Mouse (Mus musculus) lung, adult 18-20 months (tissue): Measurements from ENCODE around the gene Ppp1r9a.

Source experiments
- DNase-seq, 2 experiments: peaks; one replicate each; pipeline ENCODE4 v3.0.0; 2022; ENCODE audit warnings: mixed read lengths in 2 of 2

Gene Ppp1r9a

GRCm38 (mm10) chr6:5110715-5111048 is 208.0 kb downstream of the Ppp1r9a start:
- no peak for DNase-seq

GRCm38 (mm10) chr6:5113103-5113502 is 210.4 kb downstream of the Ppp1r9a start:
- no peak for DNase-seq

DNA sequence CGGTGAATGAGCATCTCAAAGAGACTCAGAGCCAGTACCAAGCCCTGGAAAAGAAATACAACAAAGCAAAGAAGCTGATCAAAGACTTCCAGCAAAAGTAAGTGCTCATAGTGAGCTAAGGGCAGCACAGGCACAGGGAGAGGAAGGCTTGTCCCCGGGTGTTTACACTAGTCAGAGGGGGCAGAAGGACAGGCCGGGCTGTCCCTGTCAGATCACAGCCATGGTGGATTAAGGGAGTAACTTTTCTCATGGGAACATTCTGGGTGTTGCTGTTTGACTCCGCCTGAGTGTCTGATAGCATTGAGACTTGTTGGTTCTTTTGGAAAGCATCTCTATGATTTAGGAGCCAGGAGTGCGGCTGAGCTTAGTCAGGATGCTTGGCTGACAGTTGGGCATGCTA is 211.0 kb downstream of the Ppp1r9a start:
- DNase-seq = no peak

- DNase-seq = peak in 1 of 2 experiments; percentile 44
Observed at GRCm38 (mm10) chr6:5114857-5115256, 212.1 kb downstream of the Ppp1r9a start.

GRCm38 (mm10) chr6:5119181-5119910 is 216.6 kb downstream of the Ppp1r9a start:
- DNase-seq = no peak

GRCm38 (mm10) chr6:5120229-5120628 is 217.5 kb downstream of the Ppp1r9a start:
- no peak for DNase-seq

DNA sequence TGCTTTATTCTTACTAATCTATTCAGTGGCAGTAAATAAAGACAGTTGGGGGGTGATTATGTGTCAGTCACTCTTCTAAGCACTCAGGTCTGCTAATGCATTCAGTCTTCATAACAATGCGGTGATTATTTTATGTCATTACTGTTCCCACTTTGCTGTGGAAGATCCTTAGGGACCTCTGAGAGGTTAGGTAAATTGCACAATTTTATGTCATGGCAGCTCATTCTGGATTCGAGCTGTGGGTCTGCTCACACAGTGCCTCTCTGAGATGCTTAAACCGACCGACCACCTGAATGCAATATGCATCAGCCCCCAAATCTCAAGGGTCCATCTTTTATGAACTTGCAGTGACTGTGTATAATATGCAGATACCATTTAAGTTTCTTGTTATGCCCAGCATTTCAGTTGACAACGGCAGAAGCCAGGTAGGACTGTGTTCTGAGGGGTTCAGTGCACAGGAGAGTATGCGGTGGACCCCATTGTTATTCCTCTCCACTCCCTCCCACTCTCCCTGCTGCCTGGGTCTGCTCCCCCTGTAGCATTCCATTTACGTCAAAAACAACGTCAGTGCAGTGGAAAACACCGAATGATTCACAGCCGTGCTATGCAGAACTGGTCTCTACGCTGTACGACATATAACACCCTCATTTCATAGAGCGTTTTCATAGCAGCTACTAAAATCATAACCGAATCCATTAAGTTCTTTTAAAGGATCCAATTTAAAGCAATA is 226.8 kb downstream of the Ppp1r9a start:
- DNase-seq = no peak

DNA sequence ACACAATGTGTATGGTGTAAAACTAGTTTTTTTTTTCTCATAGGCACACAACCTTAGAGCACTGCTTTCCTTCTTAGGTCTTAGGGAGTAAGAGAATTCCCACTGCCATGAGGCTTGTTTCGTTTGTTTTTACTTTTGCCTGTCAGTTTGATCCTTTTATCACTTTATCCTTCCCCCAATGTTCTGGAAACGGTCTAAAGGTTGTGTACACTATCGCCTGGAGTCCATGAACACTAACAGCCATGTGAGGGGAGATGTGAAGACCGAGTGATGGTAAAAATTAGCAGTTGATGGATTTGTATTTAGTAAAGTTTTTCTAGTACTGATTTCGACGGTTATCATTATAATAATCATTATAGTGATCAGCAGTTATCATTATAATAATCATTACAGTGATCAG is 232.3 kb downstream of the Ppp1r9a start:
- no peak for DNase-seq

DNA sequence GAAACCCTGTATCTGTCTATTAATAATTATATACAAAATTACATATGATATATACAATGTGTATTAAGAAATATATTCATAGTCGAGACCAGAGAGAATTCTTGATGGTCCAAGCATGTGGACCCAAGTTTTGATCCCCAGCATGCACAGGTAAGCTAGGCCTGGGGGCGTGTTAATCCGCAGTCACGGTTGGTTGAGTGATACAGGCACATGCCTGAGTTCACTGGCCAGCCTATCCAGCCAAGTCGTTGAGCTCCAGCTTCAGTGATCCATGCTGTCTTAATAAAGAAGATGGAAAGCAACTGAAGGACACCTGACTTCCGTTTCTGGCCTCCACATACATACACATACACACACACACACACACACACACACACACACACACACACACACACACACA is 233.3 kb downstream of the Ppp1r9a start:
- no peak for DNase-seq

GRCm38 (mm10) chr6:5138875-5139631 is 236.3 kb downstream of the Ppp1r9a start:
- DNase-seq = no peak

- no peak for DNase-seq
Observed at GRCm38 (mm10) chr6:5139666-5140065, 236.9 kb downstream of the Ppp1r9a start.

- DNase-seq = no peak
Observed at GRCm38 (mm10) chr6:5147488-5148142, 244.9 kb downstream of the Ppp1r9a start.

- no peak for DNase-seq
Observed at GRCm38 (mm10) chr6:5149941-5150340, 247.2 kb downstream of the Ppp1r9a start.

GRCm38 (mm10) chr6:5151171-5151570 is 248.5 kb downstream of the Ppp1r9a start:
- no peak for DNase-seq

- DNase-seq = no peak
Observed at GRCm38 (mm10) chr6:5152185-5152584, 249.5 kb downstream of the Ppp1r9a start.

DNA sequence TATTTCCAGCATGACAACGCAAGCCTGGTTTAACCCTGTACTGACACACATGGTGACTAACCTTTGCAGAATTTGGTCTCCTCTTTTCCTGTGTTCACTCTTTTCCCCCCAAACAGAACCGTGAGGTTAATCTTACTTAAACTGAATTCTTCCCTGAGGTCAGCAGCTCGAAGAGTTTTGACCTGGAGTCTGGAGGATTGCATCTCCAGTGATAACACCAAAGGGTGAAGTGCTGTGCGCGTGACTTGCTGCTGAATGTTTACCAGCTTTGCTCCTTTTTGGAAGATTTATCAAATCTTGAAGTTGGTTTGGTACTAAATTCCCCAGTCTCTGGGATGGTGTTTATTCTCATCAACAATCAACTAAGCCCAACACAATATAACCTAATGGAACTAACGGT is 252.1 kb downstream of the Ppp1r9a start:
- DNase-seq = no peak

DNA sequence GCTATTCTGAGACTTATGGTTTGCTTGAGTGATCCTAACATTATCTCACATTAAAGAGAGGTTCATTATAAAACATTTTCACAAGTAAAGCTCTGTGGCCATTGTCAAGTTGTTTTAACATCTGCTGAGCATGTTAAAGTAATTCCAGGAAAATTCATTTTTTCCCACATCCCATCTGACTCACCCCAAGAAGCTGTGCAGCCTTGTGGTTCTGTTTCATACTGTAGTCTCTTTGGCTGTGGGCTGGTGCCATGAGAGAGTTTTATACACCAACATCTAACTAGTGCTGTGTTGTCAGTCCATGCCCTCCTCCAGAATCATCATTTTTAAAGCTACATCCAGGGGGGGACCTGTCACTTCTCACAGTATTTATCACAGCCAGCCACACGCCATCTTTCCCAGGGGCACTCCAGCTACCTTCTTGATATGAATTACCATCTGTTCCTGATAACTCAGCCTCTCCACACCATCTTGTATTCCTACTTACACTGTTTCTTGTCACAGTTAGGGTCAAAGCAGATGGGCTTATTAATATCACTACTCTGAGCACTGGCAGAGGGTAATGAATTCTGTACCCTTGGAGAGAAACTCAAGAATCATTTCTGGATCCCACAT is 252.7 kb downstream of the Ppp1r9a start:
- no peak for DNase-seq

DNA sequence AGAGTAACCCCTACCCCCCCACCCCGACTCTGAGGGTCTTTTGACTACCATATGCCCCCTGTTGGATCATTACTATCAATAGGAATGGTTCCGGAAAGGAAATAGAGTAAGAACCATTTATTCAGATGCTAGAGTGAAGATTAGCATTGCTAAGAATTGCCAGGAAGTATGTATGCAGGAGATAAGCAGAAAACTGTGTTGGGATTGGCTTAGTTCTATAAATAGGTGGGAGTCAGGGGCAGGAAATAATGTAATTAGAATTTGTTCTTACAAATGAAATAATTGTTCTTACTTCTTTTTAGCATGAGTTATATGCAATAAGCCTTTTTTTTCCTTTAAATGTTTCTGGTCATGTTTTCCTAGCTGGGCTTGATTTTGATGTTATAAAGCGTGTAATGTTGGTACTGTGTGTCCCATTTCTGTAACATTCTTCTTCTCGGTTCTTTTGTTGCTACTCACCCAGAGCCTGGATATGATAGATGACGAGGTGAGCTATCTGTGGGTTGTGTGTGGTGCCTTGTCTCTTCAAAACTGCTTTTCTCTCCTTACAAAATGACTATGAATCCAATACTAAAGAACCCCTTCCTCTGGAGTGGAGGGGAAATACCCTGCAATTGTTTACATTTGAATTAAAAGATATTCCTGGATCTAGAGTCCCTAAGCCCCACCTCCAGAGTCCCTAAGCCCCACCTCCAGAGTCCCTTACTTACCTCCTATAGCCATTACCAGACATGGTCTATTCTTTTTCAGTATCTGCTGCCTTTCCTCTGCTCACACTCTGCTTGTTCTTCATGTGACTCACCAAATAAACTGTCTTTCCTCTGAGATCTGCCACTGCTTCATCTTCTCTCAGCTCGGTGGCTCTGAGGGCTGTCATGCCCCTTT is 254.1 kb downstream of the Ppp1r9a start:
- no peak for DNase-seq

GRCm38 (mm10) chr6:5159385-5159791 is 256.7 kb downstream of the Ppp1r9a start:
- no peak for DNase-seq

DNA sequence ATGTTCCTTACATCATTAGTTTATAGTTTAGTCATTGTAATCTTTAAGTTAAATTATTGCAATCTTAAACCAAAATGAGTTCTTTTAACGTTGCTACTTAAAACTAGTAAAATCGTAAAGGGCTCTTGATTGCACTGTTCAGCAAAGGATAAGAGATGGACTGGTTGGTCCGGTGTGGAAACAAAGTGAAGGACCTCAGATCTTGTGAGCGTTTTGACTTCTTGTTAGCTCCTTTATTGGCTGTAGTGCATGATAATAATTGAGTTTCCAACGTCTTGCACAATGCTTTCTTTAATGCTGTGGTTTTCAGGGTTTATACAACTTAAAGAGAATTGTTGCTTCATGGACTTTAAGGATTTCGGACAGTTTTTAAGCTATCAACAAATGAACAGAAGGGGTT is 259.3 kb downstream of the Ppp1r9a start:
- no peak for DNase-seq

GRCm38 (mm10) chr6:5163507-5164144 is 260.9 kb downstream of the Ppp1r9a start:
- DNase-seq = no peak
